Mouse (Mus musculus) forebrain, embryonic 14.5 days (tissue): ENCODE measurements at regions not wholly inside any gene's neighbourhood (a gene's known extent, or its start where the extent isn't known, plus 50 kb on each side); places are given as distances from the start of the nearest gene placed in this dataset.

Source experiments
- ATAC-seq: fragments of 200-750 bp; cut with Nextera tagmentation; 2 replicates; pipeline ENCODE4 v1.8.0; 2017; ENCODE audit warnings: mild to moderate bottlenecking, moderate library complexity
- DNase-seq: peaks from one replicate; pipeline ENCODE4 v3.0.0-alpha.2; 2015; ENCODE audit warnings: low spot score
- H3K27ac ChIP-seq: fragments of 300-500 bp; sonication (generic); 2 replicates; pipeline ENCODE4 v1.5.1; 2014; ENCODE audit warnings: low read depth, mild to moderate bottlenecking, control low read depth, low read length, moderate library complexity
- H3K27me3 ChIP-seq: fragments of 300-500 bp; sonication (generic); replicated peaks from 2 replicates; pipeline ENCODE4 v1.6.1; 2014; ENCODE audit warnings: low read length, control low read depth, mixed read lengths; ENCODE audit not compliant: control insufficient read depth, insufficient read depth
- H3K36me3 ChIP-seq: fragments of 300-500 bp; sonication (generic); 2 replicates; pipeline ENCODE4 v1.6.1; 2014; ENCODE audit warnings: low read length, control low read depth; ENCODE audit not compliant: control insufficient read depth, insufficient read depth
- H3K4me1 ChIP-seq: fragments of 300-500 bp; sonication (generic); 2 replicates; pipeline ENCODE4 v1.6.1; 2014; ENCODE audit warnings: antibody characterized with exemption, low read length, control low read depth; ENCODE audit not compliant: control insufficient read depth, insufficient read depth
- H3K4me2 ChIP-seq: fragments of 300-500 bp; sonication (generic); 2 replicates; pipeline ENCODE4 v1.6.1; 2014; ENCODE audit warnings: mild to moderate bottlenecking, control low read depth, low read length
- H3K4me3 ChIP-seq: fragments of 300-500 bp; sonication (generic); 2 replicates; pipeline ENCODE4 v1.5.1; 2014; ENCODE audit warnings: low read depth, low read length, control low read depth
- H3K9ac ChIP-seq: fragments of 300-500 bp; sonication (generic); 2 replicates; pipeline ENCODE4 v1.6.1; 2014; ENCODE audit warnings: mild to moderate bottlenecking, low read length, control low read depth, moderate library complexity
- H3K9me3 ChIP-seq: fragments of 300-500 bp; sonication (generic); replicated peaks from 2 replicates; pipeline ENCODE4 v1.6.1; 2016; ENCODE audit warnings: low read length, control low read depth, mixed read lengths; ENCODE audit not compliant: control insufficient read depth
- WGBS: fragments of 180-500 bp; shearing (Covaris S2); extraction: QIAGEN DNeasy Blood & Tissue Kit; methylation state at CpG from one replicate; pipeline ENCODE4 v1.1.7; 2014; 5-methylcytosine and 5-hydroxymethylcytosine counted together

- no peak for DNase-seq
- H3K4me1 ChIP-seq: no peaks in the 10 kb centered on the region
- H3K36me3 ChIP-seq: no peaks in the 10 kb centered on the region
- H3K27me3 ChIP-seq: no peaks in the 10 kb centered on the region
- H3K4me3 ChIP-seq: no peak overlapping the region
- H3K27ac ChIP-seq: no peak overlapping the region
- no peaks in the 10 kb centered on the region for H3K9me3 ChIP-seq
- ATAC-seq: no peak
- no peak overlapping the region for H3K4me2 ChIP-seq
- H3K9ac ChIP-seq: no peak overlapping the region
- 65% methylated on average over 1 of the region's 1 CpGs for WGBS
These were observed 319.1 kb downstream of the Gadd45g start for GRCm38 (mm10) chr13:52165531-52165930.

GRCm38 (mm10) chr13:52167968-52168367 is 321.5 kb downstream of the Gadd45g start:
- Histone ChIP-seq H3K27ac (no peak overlapping the region), H3K4me2 (no peak overlapping the region), H3K4me3 (no peak overlapping the region), H3K27me3 (no peaks in the 10 kb centered on the region), H3K4me1 (no peaks in the 10 kb centered on the region), H3K9me3 (no peaks in the 10 kb centered on the region), H3K9ac (no peak overlapping the region), H3K36me3 (no peaks in the 10 kb centered on the region)
- 84% methylated on average over 5 of the region's 5 CpGs for whole genome bisulfite sequencing
- ATAC-seq (no peak), DNase-seq (no peak)

- Histone ChIP-seq H3K9ac (no peak overlapping the region), H3K27ac (no peak overlapping the region), H3K4me1 (no peaks in the 10 kb centered on the region), H3K4me3 (no peak overlapping the region), H3K9me3 (no peaks in the 10 kb centered on the region), H3K27me3 (no peaks in the 10 kb centered on the region), H3K4me2 (no peak overlapping the region), H3K36me3 (no peaks in the 10 kb centered on the region)
- WGBS: 88% methylated on average over 9 of the region's 9 CpGs
- ATAC-seq (no peak), DNase-seq (no peak)
These were observed 326.3 kb downstream of the Gadd45g start for GRCm38 (mm10) chr13:52172706-52173346.

- WGBS: 72% methylated on average over 2 of the region's 2 CpGs
- no peak for ATAC-seq
These were observed 329.2 kb downstream of the Gadd45g start for GRCm38 (mm10) chr13:52175665-52176064.

GRCm38 (mm10) chr13:52179977-52180376 is 333.5 kb downstream of the Gadd45g start:
- no peak overlapping the region for H3K4me2 ChIP-seq
- no peak overlapping the region for H3K27ac ChIP-seq
- DNase-seq (no peak), ATAC-seq (no peak)
- no peaks in the 10 kb centered on the region for H3K9me3 ChIP-seq
- H3K27me3 ChIP-seq: no peaks in the 10 kb centered on the region
- H3K9ac ChIP-seq: no peak overlapping the region
- no peak overlapping the region for H3K4me3 ChIP-seq
- H3K36me3 ChIP-seq: no peaks in the 10 kb centered on the region
- 85% methylated on average over 4 of the region's 4 CpGs for WGBS
- no peaks in the 10 kb centered on the region for H3K4me1 ChIP-seq

More at GRCm38 (mm10) chr13:52175665-52176064, 329.2 kb downstream of the Gadd45g start:
- Histone ChIP-seq H3K4me1 (no peaks in the 10 kb centered on the region), H3K27me3 (no peaks in the 10 kb centered on the region), H3K9me3 (no peaks in the 10 kb centered on the region), H3K4me3 (no peak overlapping the region), H3K9ac (no peak overlapping the region), H3K36me3 (no peaks in the 10 kb centered on the region), H3K4me2 (no peak overlapping the region), H3K27ac (no peak overlapping the region)
- DNase-seq: no peak

GRCm38 (mm10) chr13:52183635-52184034 is 337.2 kb downstream of the Gadd45g start:
- H3K4me2 ChIP-seq: no peak overlapping the region
- no peak overlapping the region for H3K9ac ChIP-seq
- H3K27me3 ChIP-seq: no peaks in the 10 kb centered on the region
- H3K4me3 ChIP-seq: no peak overlapping the region
- no peaks in the 10 kb centered on the region for H3K36me3 ChIP-seq
- H3K9me3 ChIP-seq: no peaks in the 10 kb centered on the region
- DNase-seq (no peak), ATAC-seq (no peak)
- no peaks in the 10 kb centered on the region for H3K4me1 ChIP-seq
- no peak overlapping the region for H3K27ac ChIP-seq
- WGBS: 84% methylated on average over 5 of the region's 5 CpGs

- no peaks in the 10 kb centered on the region for H3K36me3 ChIP-seq
- H3K4me2 ChIP-seq: no peak overlapping the region
- DNase-seq: no peak
- 79% methylated on average over 1 of the region's 1 CpGs for WGBS
- ATAC-seq: no peak
- no peak overlapping the region for H3K9ac ChIP-seq
- H3K4me1 ChIP-seq: no peaks in the 10 kb centered on the region
- no peak overlapping the region for H3K27ac ChIP-seq
- no peak overlapping the region for H3K4me3 ChIP-seq
- H3K27me3 ChIP-seq: no peaks in the 10 kb centered on the region
- H3K9me3 ChIP-seq: no peaks in the 10 kb centered on the region
These were observed 339.1 kb downstream of the Gadd45g start for GRCm38 (mm10) chr13:52185574-52185973.

GRCm38 (mm10) chr13:52187841-52188604 is 341.5 kb downstream of the Gadd45g start:
- no peak for DNase-seq
- Histone ChIP-seq H3K4me1 (no peaks in the 10 kb centered on the region), H3K9ac (no peak overlapping the region), H3K4me3 (no peak overlapping the region), H3K27me3 (no peaks in the 10 kb centered on the region), H3K9me3 (no peaks in the 10 kb centered on the region), H3K36me3 (no peaks in the 10 kb centered on the region), H3K4me2 (no peak overlapping the region), H3K27ac (no peak overlapping the region)
- WGBS: 87% methylated on average over 8 of the region's 8 CpGs
- no peak for ATAC-seq

GRCm38 (mm10) chr13:52188605-52189003 is 342.1 kb downstream of the Gadd45g start:
- DNase-seq: no peak
- Histone ChIP-seq H3K27ac (no peak overlapping the region), H3K4me3 (no peak overlapping the region), H3K9me3 (no peaks in the 10 kb centered on the region), H3K4me2 (no peak overlapping the region), H3K4me1 (no peaks in the 10 kb centered on the region), H3K27me3 (no peaks in the 10 kb centered on the region), H3K36me3 (no peaks in the 10 kb centered on the region), H3K9ac (no peak overlapping the region)
- ATAC-seq: no peak
- WGBS: 88% methylated on average over 2 of the region's 2 CpGs
